Mouse (Mus musculus) limb, embryonic 11.5 days (tissue): ENCODE data around the gene Gm10184. TPM values are rescaled to one million over a fixed set of nuclear protein-coding genes. Genes with fewer than 3 reads are reported as not detected.
A peak's percentile ranks its signal among the peaks of the same experiment; 100 is the strongest.
"Not testable (repeated sequence)": the region's sequence is repeated elsewhere in the genome, so short reads cannot be mapped to it uniquely, and the experiment has no call there.

Experiments used
- ATAC-seq: fragments of 200-750 bp; cut with Nextera tagmentation; 2 replicates; pipeline ENCODE4 v1.8.0; 2017; ENCODE audit warnings: low read depth; ENCODE audit not compliant: insufficient number of reproducible peaks, low FRiP score, low TSS enrichment
- DNase-seq: peaks from one replicate; pipeline ENCODE4 v3.0.0-alpha.2; 2015; ENCODE audit warnings: low spot score
- H3K27ac ChIP-seq: fragments of 300-500 bp; sonication (generic); replicated peaks from 2 replicates; pipeline ENCODE4 v1.5.1; 2014; ENCODE audit warnings: low read depth, mild to moderate bottlenecking, low read length
- H3K27me3 ChIP-seq: fragments of 300-500 bp; sonication (generic); 2 replicates; pipeline ENCODE4 v1.6.1; 2014; ENCODE audit warnings: mild to moderate bottlenecking, low read length, mixed read lengths; ENCODE audit not compliant: control insufficient read depth, insufficient read depth
- H3K36me3 ChIP-seq: fragments of 300-500 bp; sonication (generic); 2 replicates; pipeline ENCODE4 v1.6.1; 2014; ENCODE audit warnings: mild to moderate bottlenecking, low read length, moderate library complexity, mixed read lengths; ENCODE audit not compliant: control insufficient read depth, insufficient read depth
- H3K4me1 ChIP-seq: fragments of 300-500 bp; sonication (generic); 2 replicates; pipeline ENCODE4 v1.6.1; 2014; ENCODE audit warnings: low read length, mixed read lengths; ENCODE audit not compliant: control insufficient read depth, insufficient read depth
- H3K4me2 ChIP-seq: fragments of 300-500 bp; sonication (generic); 2 replicates; pipeline ENCODE4 v1.6.1; 2014; ENCODE audit warnings: low read depth, mild to moderate bottlenecking, moderate library complexity; ENCODE audit not compliant: severe bottlenecking
- H3K4me3 ChIP-seq: fragments of 300-500 bp; sonication (generic); 2 replicates; pipeline ENCODE4 v1.5.1; 2014; ENCODE audit warnings: low read depth, low read length
- H3K9ac ChIP-seq: fragments of 300-500 bp; sonication (generic); 2 replicates; pipeline ENCODE4 v1.6.1; 2014; ENCODE audit warnings: mild to moderate bottlenecking, low read length
- H3K9me3 ChIP-seq: fragments of 300-500 bp; sonication (generic); 2 replicates; pipeline ENCODE4 v1.6.1; 2016; ENCODE audit warnings: low read length; ENCODE audit not compliant: control insufficient read depth
- WGBS: fragments of 180-500 bp; shearing (Covaris S2); extraction: QIAGEN DNeasy Blood & Tissue Kit; methylation state at CpG from one replicate; pipeline ENCODE4 v1.1.7; 2014; 5-methylcytosine and 5-hydroxymethylcytosine counted together
- polyA plus RNA-seq: library from polyadenylated mRNA; unstranded; fragments of >200 nt; fragmentation: Nextera tagmentation; extraction: Ambion mirVana; gene quantifications from 2 replicates; pipeline ENCODE4 v1.2.1, GENCODE M21; 2014

Gm10184 gene
- 66.7 and 67.2 TPM in 2 replicates for polyA plus RNA-seq

- DNase-seq (no peak), ATAC-seq (no peak)
- Histone ChIP-seq H3K9ac (no peak within 1 kb of the TSS), H3K4me3 (no peak within 1 kb of the TSS), H3K27ac (no peak within 1 kb of the TSS), H3K4me2 (no peak within 1 kb of the TSS), H3K36me3 (no peaks in the 10 kb centered on the region), H3K4me1 (no peaks in the 10 kb centered on the region), H3K9me3 (no peaks in the 10 kb centered on the region), H3K27me3 (no peaks in the 10 kb centered on the region)
- WGBS, result 94% methylated on average over 6 of the region's 6 CpGs
Measured at GRCm38 (mm10) chr17:89910349-89910748, at the start of gene Gm10184. Gene Gm10184, minus strand, starts transcription at chr17:89910449.

- no peak for ATAC-seq
- Histone ChIP-seq H3K27ac (no peak overlapping the region), H3K36me3 (no peaks in the 10 kb centered on the region), H3K4me3 (no peak overlapping the region), H3K4me1 (no peaks in the 10 kb centered on the region), H3K27me3 (no peaks in the 10 kb centered on the region), H3K9me3 (no peaks in the 10 kb centered on the region), H3K9ac (no peak overlapping the region), H3K4me2 (no peak overlapping the region)
- WGBS, result 67% methylated on average over 2 of the region's 2 CpGs
- no peak for DNase-seq
Measured at GRCm38 (mm10) chr17:89933950-89934349, 23.7 kb upstream of the Gm10184 start.

GRCm38 (mm10) chr17:89907686-89908085 is 2.6 kb downstream of the Gm10184 start:
- H3K4me3 ChIP-seq, result no peak overlapping the region
- no peak for DNase-seq
- no peak overlapping the region for H3K9ac ChIP-seq
- no peak overlapping the region for H3K27ac ChIP-seq
- no peaks in the 10 kb centered on the region for H3K36me3 ChIP-seq
- ATAC-seq, result no peak
- H3K4me2 ChIP-seq, result no peak overlapping the region
- H3K9me3 ChIP-seq, result no peaks in the 10 kb centered on the region
- no peaks in the 10 kb centered on the region for H3K4me1 ChIP-seq
- H3K27me3 ChIP-seq, result no peaks in the 10 kb centered on the region

- not testable (repeated sequence) for H3K36me3 ChIP-seq, H3K4me3 ChIP-seq, DNase-seq, H3K9me3 ChIP-seq, H3K4me1 ChIP-seq, H3K27ac ChIP-seq, H3K9ac ChIP-seq, H3K4me2 ChIP-seq, H3K27me3 ChIP-seq, ATAC-seq
- 90% methylated on average over 5 of the region's 5 CpGs for WGBS
Measured at GRCm38 (mm10) chr17:89904701-89905100, 5.5 kb downstream of the Gm10184 start.

- Histone ChIP-seq H3K4me3 (no peak overlapping the region), H3K27ac (no peak overlapping the region), H3K36me3 (no peaks in the 10 kb centered on the region), H3K27me3 (no peaks in the 10 kb centered on the region), H3K4me1 (no peaks in the 10 kb centered on the region), H3K9me3 (no peaks in the 10 kb centered on the region), H3K9ac (no peak overlapping the region), H3K4me2 (no peak overlapping the region)
- DNase-seq (no peak), ATAC-seq (no peak)
- WGBS, result 90% methylated on average over 1 of the region's 1 CpGs
Measured at GRCm38 (mm10) chr17:89902767-89903166, 7.5 kb downstream of the Gm10184 start.

GRCm38 (mm10) chr17:89900610-89901009 is 9.6 kb downstream of the Gm10184 start:
- Histone ChIP-seq H3K4me1 (no peaks in the 10 kb centered on the region), H3K27me3 (no peaks in the 10 kb centered on the region), H3K36me3 (no peaks in the 10 kb centered on the region), H3K9me3 (no peaks in the 10 kb centered on the region), H3K4me2 (no peak overlapping the region), H3K9ac (no peak overlapping the region), H3K27ac (no peak overlapping the region), H3K4me3 (no peak overlapping the region)
- DNase-seq, result no peak
- WGBS, result 57% methylated on average over 7 of the region's 7 CpGs
- ATAC-seq, result peak; percentile 54; the same call in 1 of the 2 replicates

- 68% methylated on average over 3 of the region's 3 CpGs for WGBS
- no peaks in the 10 kb centered on the region for H3K9me3 ChIP-seq
- H3K4me1 ChIP-seq, result no peaks in the 10 kb centered on the region
- H3K4me3 ChIP-seq, result no peak overlapping the region
- no peaks in the 10 kb centered on the region for H3K27me3 ChIP-seq
- ATAC-seq, result no peak
- DNase-seq, result no peak
- H3K9ac ChIP-seq, result no peak overlapping the region
- no peak overlapping the region for H3K27ac ChIP-seq
- no peaks in the 10 kb centered on the region for H3K36me3 ChIP-seq
- H3K4me2 ChIP-seq, result no peak overlapping the region
Measured at GRCm38 (mm10) chr17:89899813-89900212, 10.4 kb downstream of the Gm10184 start.

- Histone ChIP-seq H3K9me3 (no peaks in the 10 kb centered on the region), H3K9ac (no peak overlapping the region), H3K4me2 (no peak overlapping the region), H3K27me3 (no peaks in the 10 kb centered on the region), H3K4me1 (no peaks in the 10 kb centered on the region), H3K4me3 (no peak overlapping the region), H3K27ac (no peak overlapping the region), H3K36me3 (no peaks in the 10 kb centered on the region)
- 78% methylated on average over 3 of the region's 3 CpGs for WGBS
- DNase-seq (no peak), ATAC-seq (no peak)
Measured at GRCm38 (mm10) chr17:89864996-89865395, 45.3 kb downstream of the Gm10184 start.
